Mouse (Mus musculus) liver, embryonic 14.5 days (tissue): ENCODE results near the gene Akap13. TPM values are rescaled to one million over a fixed set of nuclear protein-coding genes. Genes with fewer than 3 reads are reported as not detected.

Source experiments
- ATAC-seq: fragments of 200-750 bp; cut with Nextera tagmentation; 2 replicates; pipeline ENCODE4 v1.8.0; 2017; ENCODE audit warnings: moderate number of reproducible peaks, mild to moderate bottlenecking, moderate library complexity; ENCODE audit not compliant: insufficient read depth
- DNase-seq, 3 experiments: peaks; one replicate each; pipeline ENCODE4 v3.0.0-alpha.2; 2012 to 2013; ENCODE audit warnings: low read depth in 3 of 3, low spot score in 3 of 3
- H3K27ac ChIP-seq: fragments of 300-500 bp; sonication (generic); 2 replicates; pipeline ENCODE4 v1.5.1; 2014; ENCODE audit warnings: moderate library complexity, mild to moderate bottlenecking, control low read depth, inconsistent platforms
- H3K27me3 ChIP-seq: fragments of 300-500 bp; sonication (generic); 2 replicates; pipeline ENCODE4 v1.6.1; 2014; ENCODE audit warnings: mild to moderate bottlenecking, low read length, moderate library complexity; ENCODE audit not compliant: control insufficient read depth, insufficient read depth
- H3K36me3 ChIP-seq: fragments of 300-500 bp; sonication (generic); replicated peaks from 2 replicates; pipeline ENCODE4 v1.6.1; 2014; ENCODE audit warnings: low read depth; ENCODE audit not compliant: control insufficient read depth, insufficient read depth
- H3K4me1 ChIP-seq, 2 experiments: fragments of 200-500 bp in 1 of 2; fragments of 300-500 bp in 1 of 2; sonication (generic) in 1 of 2; replicated peaks; 2 replicates each; pipeline ENCODE4 v1.6.1; 2012 to 2014; ENCODE audit warnings: antibody characterized with exemption in 1 of 2, inconsistent platforms in 1 of 2, low read length in 1 of 2; ENCODE audit not compliant: control insufficient read depth in 2 of 2, insufficient read depth in 2 of 2
- H3K4me2 ChIP-seq: fragments of 300-500 bp; sonication (generic); 2 replicates; pipeline ENCODE4 v1.6.1; 2014; ENCODE audit warnings: low read depth, mild to moderate bottlenecking, control low read depth, moderate library complexity
- H3K4me3 ChIP-seq, 2 experiments: fragments of 200-500 bp in 1 of 2; fragments of 300-500 bp in 1 of 2; sonication (generic) in 1 of 2; 2 replicates each; pipeline ENCODE4 v1.5.1; 2012 to 2014; ENCODE audit warnings: low read depth in 2 of 2, low read length in 2 of 2, mild to moderate bottlenecking in 2 of 2, control low read depth in 1 of 2, inconsistent platforms in 1 of 2, moderate library complexity in 1 of 2; ENCODE audit not compliant: insufficient read depth in 1 of 2
- H3K9ac ChIP-seq: fragments of 300-500 bp; sonication (generic); replicated peaks from 2 replicates; pipeline ENCODE4 v1.6.1; 2014; ENCODE audit warnings: mild to moderate bottlenecking, control low read depth, moderate library complexity
- H3K9me3 ChIP-seq: fragments of 300-500 bp; sonication (generic); 2 replicates; pipeline ENCODE4 v1.6.1; 2016; ENCODE audit warnings: low read length, mixed read lengths; ENCODE audit not compliant: control insufficient read depth
- CTCF ChIP-seq: IDR thresholded peaks from 2 replicates; pipeline ENCODE4 v1.5.1; 2016; ENCODE audit warnings: antibody characterized with exemption, low read depth, control low read depth
- EP300 ChIP-seq: IDR thresholded peaks from 2 replicates; pipeline ENCODE4 v1.6.1; 2016; ENCODE audit warnings: antibody characterized with exemption, low read depth
- WGBS: fragments of 180-500 bp; shearing (Covaris S2); extraction: QIAGEN DNeasy Blood & Tissue Kit; methylation state at CpG from one replicate; pipeline ENCODE4 v1.1.7; 2014; ENCODE audit not compliant: insufficient replicate concordance; 5-methylcytosine and 5-hydroxymethylcytosine counted together
- polyA plus RNA-seq, 2 experiments: library from polyadenylated mRNA; depleted of rRNA in 1 of 2; stranded (reverse) in 1 of 2; unstranded in 1 of 2; fragments of >200 nt; fragmentation: Nextera tagmentation in 1 of 2; extraction: Ambion mirVana in 1 of 2; gene quantifications; 2 replicates each; pipeline versions ENCODE4 v1.2.1 to v1.2.3; 2012 to 2014

The Akap13 gene
- 6.5 and 9.0 TPM in 2 replicates for polyA plus RNA-seq (2012; rRNA removed)
- polyA plus RNA-seq (2014; fragmentation: Nextera tagmentation; extraction: Ambion mirVana): 28.1 and 32.5 TPM in 2 replicates

GRCm38 (mm10) chr7:75455223-75456151 lies at the start of gene Akap13:
Gene Akap13 (plus strand): TSS chr7:75455534.
- ATAC-seq (peak; percentile 99), DNase-seq (peak; percentile 78 to 87 (median 80))
- TF ChIP-seq CTCF: peak; percentile 50; the same call in 1 of the 2 replicates
- no peak for TF ChIP-seq EP300
- Histone ChIP-seq H3K36me3 (no peaks in the 10 kb centered on the region), H3K27me3 (no peaks in the 10 kb centered on the region; the same call in 1 of the 2 replicates), H3K4me2 (peak within 1 kb of the TSS; percentile 71), H3K4me3 (peak within 1 kb of the TSS; percentile 71 to 73), H3K4me1 (peaks cover 0 to 11% of the 10 kb centered on the region in 2 experiments), H3K27ac (no peak within 1 kb of the TSS), H3K9ac (peak within 1 kb of the TSS; percentile 65), H3K9me3 (no peaks in the 10 kb centered on the region)
- under 1% methylated on average over 74 of the region's 94 CpGs for WGBS

GRCm38 (mm10) chr7:75410641-75411040 lies 44.7 kb upstream of the Akap13 start:
- H3K27ac ChIP-seq: no peak overlapping the region
- ATAC-seq: no peak
- WGBS: 67% methylated on average over 3 of the region's 3 CpGs

DNA sequence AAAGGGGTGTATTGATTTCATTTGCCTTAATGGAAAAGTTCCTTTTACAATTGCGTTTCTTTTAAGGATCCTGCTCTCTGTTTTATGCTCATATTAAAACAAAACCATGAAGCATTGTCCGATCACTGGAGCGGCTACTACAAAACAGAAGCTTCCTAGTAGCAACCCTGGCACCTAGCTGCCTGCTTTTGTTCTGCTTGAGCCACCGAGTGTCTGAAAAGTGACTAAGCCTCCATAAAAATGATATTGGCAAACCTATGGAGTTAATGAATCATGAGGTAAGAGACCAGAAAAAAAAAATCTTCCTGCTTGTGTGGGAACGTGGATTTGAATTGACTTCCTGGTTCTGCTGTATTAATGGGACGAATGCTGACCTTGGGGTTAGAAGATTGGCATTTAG lies 44.1 kb upstream of the Akap13 start:
- no peaks in the 10 kb centered on the region for H3K9me3 ChIP-seq
- no peaks in the 10 kb centered on the region for H3K36me3 ChIP-seq
- H3K27me3 ChIP-seq: no peaks in the 10 kb centered on the region
- WGBS: 47% methylated on average over 6 of the region's 6 CpGs
- H3K9ac ChIP-seq: no peak overlapping the region
- no peak overlapping the region for H3K27ac ChIP-seq
- peaks cover 0 to 5% of the 10 kb centered on the region in 2 experiments; a peak in 2 of 4 replicates for H3K4me1 ChIP-seq
- ATAC-seq: no peak
- H3K4me3 ChIP-seq: no peak overlapping the region
- H3K4me2 ChIP-seq: no peak overlapping the region
- TF ChIP-seq EP300 (no peak), CTCF (no peak)
- no peak for DNase-seq

More at GRCm38 (mm10) chr7:75410641-75411040, 44.7 kb upstream of the Akap13 start:
- TF ChIP-seq CTCF (no peak), EP300 (no peak)
- no peak overlapping the region for H3K4me3 ChIP-seq
- no peak overlapping the region for H3K9ac ChIP-seq
- peaks cover 0 to 4% of the 10 kb centered on the region in 2 experiments; a peak in 2 of 4 replicates for H3K4me1 ChIP-seq
- H3K36me3 ChIP-seq: no peaks in the 10 kb centered on the region
- H3K27me3 ChIP-seq: no peaks in the 10 kb centered on the region
- DNase-seq: no peak
- no peak overlapping the region for H3K4me2 ChIP-seq
- H3K9me3 ChIP-seq: no peaks in the 10 kb centered on the region

- Histone ChIP-seq H3K27ac (no peak overlapping the region), H3K36me3 (no peaks in the 10 kb centered on the region), H3K27me3 (no peaks in the 10 kb centered on the region), H3K4me1 (peaks cover 0 to 6% of the 10 kb centered on the region in 2 experiments; a peak in 2 of 4 replicates), H3K9ac (no peak overlapping the region), H3K4me3 (no peak overlapping the region), H3K9me3 (no peaks in the 10 kb centered on the region), H3K4me2 (no peak overlapping the region)
- WGBS: 68% methylated on average over 10 of the region's 10 CpGs
- DNase-seq (no peak), ATAC-seq (no peak)
- TF ChIP-seq CTCF (no peak), EP300 (no peak)
These were observed 43.3 kb upstream of the Akap13 start for GRCm38 (mm10) chr7:75412011-75412510.

GRCm38 (mm10) chr7:75412568-75412967 lies 42.8 kb upstream of the Akap13 start:
- Histone ChIP-seq H3K27me3 (no peaks in the 10 kb centered on the region), H3K9ac (no peak overlapping the region), H3K4me2 (no peak overlapping the region), H3K4me1 (peaks cover 0 to 6% of the 10 kb centered on the region in 2 experiments; a peak in 2 of 4 replicates), H3K36me3 (no peaks in the 10 kb centered on the region), H3K4me3 (no peak overlapping the region), H3K9me3 (no peaks in the 10 kb centered on the region), H3K27ac (no peak overlapping the region)
- WGBS: 48% methylated on average over 2 of the region's 2 CpGs
- TF ChIP-seq CTCF (no peak), EP300 (no peak)
- ATAC-seq (no peak), DNase-seq (no peak)
